Mouse (Mus musculus) cerebellum, adult 11 months (tissue): Measurements from ENCODE around the gene Lrguk.

Experiments used
- DNase-seq: peaks from one replicate; pipeline ENCODE4 v3.0.0; 2022

The Lrguk gene

DNA sequence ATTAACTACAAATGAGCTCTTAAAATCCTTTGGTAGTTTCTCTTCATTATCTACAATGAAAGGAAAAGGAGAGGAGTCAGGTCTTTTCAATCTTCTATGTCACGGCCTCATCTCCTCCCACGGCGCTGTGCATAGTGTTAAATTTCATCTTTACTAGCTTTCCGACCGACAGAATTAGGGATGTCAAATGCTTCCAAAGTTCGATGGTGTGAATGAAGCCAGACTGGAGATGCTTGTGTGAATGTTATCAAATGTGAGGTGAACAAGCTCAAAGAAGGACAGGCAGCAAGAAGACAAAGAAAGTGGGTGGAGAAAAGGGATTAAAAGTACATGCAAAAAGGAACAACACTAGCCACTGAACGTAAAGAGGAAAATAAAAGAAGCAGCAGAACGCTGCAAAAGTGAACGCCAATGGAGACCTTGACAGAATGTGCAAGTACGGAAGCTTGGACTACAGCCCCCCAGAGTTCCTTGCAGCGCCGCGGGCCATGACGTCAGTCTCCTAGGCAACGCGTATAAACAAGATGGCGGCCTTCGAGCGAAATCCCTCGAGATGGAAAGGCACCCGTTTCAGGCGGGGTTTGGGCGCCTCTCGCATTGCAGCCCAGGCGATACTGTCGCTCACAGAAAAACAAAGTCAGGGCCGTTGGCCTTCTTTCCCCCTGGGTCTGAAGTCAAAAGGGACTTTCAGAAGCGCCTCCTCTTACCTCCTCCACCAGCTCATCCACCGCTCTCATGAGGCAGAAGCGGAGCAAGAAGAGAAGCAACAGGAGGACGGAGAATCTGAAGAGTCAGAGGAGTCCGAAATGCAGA lies at the start of gene Lrguk:
Gene Lrguk (plus strand): TSS at position 516 of the 813 bp plus-strand sequence.
- peak; percentile 71 for DNase-seq

GRCm38 (mm10) chr6:33982709-33983108 lies 46.5 kb upstream of the Lrguk start:
- no peak for DNase-seq

- DNase-seq = no peak
These were observed 42.1 kb upstream of the Lrguk start for GRCm38 (mm10) chr6:33987132-33987531.

DNA sequence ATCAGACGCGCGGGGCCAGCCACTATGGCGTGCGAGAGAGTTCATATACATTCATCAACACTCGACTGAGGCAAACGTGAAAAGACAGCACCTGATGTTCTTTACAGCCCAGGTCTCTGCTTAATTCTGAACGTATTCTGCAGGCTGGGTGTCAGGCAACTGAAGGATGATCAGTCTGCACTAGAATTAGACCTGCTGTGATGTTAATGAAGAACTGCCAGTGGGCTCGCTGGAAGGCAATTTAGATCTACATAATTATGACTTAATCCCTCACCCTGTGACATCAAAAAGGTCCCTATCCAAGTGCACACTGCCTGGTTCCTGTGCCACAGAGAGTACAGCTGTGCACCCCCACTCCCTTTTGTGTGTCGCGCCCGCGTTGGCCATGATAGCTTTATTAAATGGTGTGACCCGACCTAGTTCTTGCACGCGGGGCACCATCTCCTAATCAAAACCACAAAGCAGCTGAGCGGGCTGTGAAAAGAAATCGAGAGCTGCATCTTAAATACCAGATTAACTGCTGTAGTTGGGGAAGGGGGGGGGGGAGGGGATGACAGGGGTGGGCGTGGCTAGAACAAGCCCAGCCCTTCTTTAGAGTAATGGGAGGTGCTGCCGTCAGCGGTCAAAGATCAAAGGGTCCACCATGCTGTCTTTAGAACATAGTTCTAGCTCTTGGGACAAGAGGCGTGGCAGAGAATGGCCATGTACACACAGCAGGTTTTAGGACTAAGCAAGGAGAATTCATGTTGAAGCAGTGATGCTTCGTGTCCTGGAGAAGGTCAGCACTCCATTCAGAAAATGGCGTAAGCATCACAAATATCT lies 36.8 kb upstream of the Lrguk start:
- no peak for DNase-seq

- DNase-seq = no peak
These were observed 35.4 kb upstream of the Lrguk start for GRCm38 (mm10) chr6:33993842-33994241.

GRCm38 (mm10) chr6:33998590-33998989 lies 30.7 kb upstream of the Lrguk start:
- DNase-seq = no peak

- no peak for DNase-seq
These were observed 29.7 kb upstream of the Lrguk start for GRCm38 (mm10) chr6:33999530-33999929.

- no peak for DNase-seq
These were observed 28.6 kb upstream of the Lrguk start for GRCm38 (mm10) chr6:34000644-34001043.

DNA sequence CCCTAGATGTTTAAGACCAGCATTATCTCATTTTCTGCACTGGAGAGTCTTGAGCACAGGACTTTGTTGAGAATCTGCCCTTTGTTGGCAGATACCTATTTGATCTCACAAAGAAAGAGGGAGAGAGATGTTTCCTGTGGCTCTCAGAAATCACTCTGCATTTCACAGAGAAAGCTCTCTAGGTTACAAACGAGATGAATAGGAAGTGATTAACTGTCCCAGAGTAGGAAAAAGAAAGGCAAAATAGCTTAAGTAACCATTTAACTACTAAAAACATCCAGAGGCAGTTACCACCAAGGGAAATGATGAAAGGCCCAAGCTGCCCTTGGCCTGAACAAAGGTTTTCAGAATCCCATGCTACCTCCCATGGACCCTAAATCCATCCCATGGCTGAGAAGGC lies 26.2 kb upstream of the Lrguk start:
- DNase-seq = no peak

DNA sequence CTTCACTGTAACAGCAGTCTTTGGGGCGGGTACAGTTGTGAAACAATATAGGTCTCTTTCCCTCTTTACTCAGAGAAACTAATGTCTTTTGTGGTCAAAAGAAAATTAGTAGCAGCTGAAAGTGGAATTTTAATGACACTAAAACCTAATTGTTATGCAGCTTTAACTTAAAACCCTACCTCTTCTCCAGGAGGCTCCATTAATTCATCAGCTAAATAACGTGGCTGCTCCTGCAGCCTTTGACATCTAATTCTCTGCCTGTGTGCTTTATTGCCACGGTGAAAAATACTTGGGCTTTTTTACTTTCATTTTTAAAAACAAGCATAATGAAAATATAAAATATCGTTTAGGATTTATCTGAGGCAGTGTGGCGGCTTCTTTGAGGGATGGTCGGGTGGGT lies 15.8 kb upstream of the Lrguk start:
- DNase-seq = no peak

GRCm38 (mm10) chr6:34029746-34030027 lies 439 bp downstream of the Lrguk start:
- no peak for DNase-seq

DNA sequence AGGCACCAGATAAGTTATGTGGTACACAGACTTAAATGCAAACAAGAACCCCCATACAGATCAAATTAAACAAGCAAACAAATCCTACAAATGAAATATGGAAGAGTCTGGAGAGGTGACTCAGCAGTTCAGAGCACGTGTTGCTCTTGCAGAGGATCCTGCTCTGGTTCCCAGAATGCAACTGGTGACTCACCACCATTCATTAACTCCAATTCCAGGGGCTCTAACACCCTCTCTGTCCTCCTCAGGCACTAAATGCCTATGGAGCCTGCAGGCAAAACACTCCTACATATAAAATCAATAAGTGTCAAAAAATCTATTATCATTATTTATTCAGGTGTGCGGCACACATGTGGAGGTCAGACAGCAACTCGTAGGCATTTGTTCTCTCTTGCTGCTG lies 4.8 kb downstream of the Lrguk start:
- no peak for DNase-seq

DNA sequence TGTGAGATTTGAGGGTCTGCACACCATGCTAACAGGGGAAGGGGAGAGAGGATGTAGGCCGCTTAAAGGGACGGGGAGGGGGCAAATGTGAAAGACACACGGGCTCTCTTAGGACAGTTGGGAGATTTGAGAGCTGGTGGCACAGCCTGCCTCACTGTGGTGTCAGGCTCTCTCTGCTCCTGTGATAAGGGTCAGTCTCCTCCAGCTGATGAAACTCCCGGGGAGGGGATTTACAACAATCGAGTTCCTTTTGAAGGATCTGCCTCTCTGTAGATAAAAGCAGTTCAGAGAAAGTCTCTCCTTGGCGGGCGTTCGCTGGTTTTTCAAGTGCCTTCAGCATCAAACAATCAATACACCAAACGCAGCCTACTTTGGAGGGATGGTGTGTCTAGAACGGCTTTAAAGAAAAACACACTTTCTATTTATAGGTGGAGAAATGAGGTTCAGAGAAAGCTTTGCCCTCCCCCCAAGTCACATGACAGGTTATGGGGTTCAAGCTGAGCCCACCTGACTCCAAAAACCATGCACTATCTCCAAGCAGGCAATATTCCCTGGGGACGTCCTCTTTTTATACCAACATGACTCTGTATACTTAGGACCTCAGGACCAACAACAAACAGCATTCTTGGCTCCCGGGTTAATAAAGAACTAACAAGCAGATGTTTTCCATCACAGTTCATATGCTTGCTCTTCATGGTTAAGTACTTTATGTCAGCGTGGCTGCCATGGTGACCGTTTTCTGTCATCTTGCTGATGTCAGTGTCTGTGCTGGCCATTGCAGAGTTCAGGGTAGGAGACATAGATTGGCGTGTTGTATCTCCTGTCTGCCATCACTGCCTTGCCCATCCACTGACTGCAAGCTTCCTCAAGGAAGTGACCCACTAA lies 5.6 kb downstream of the Lrguk start:
- DNase-seq = no peak

GRCm38 (mm10) chr6:34040624-34041235 lies 11.5 kb downstream of the Lrguk start:
- DNase-seq = peak; percentile 61

- no peak for DNase-seq
These were observed 12.5 kb downstream of the Lrguk start for GRCm38 (mm10) chr6:34041589-34042280.

- DNase-seq = no peak
These were observed 15.1 kb downstream of the Lrguk start for GRCm38 (mm10) chr6:34044228-34044811.

GRCm38 (mm10) chr6:34044846-34045540 lies 15.7 kb downstream of the Lrguk start:
- DNase-seq = no peak

GRCm38 (mm10) chr6:34046551-34047186 lies 17.4 kb downstream of the Lrguk start:
- no peak for DNase-seq

DNA sequence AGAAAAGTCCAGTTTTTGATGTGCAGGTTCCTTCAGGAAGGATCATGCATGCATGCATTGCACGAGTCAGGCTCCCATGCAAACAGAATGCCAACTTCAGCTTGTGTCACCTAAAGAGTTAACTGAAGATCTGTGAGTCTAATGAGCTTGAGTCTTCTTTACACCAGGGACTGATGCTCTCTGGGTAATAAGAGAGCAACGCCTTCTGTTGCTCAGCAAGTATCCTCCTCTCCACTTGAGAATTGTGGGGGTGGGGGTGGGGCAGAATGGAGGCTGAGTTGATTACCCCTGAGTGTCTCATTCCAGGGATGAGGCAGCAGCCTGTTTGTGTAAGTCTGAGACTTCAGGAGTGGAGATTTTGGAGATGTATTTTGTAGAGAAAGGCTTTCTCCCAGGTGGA lies 20.2 kb downstream of the Lrguk start:
- no peak for DNase-seq

GRCm38 (mm10) chr6:34059741-34060140 lies 30.5 kb downstream of the Lrguk start:
- DNase-seq = no peak

- no peak for DNase-seq
These were observed 37.5 kb downstream of the Lrguk start for GRCm38 (mm10) chr6:34066790-34067189.
